Mouse (Mus musculus) lung, postnatal 0 days (tissue): ENCODE results near the gene Dop1b.

Source experiments
- CTCF ChIP-seq: IDR thresholded peaks from 2 replicates; pipeline ENCODE4 v1.5.1; 2016; ENCODE audit warnings: antibody characterized with exemption, mild to moderate bottlenecking
- EP300 ChIP-seq: IDR thresholded peaks from 2 replicates; pipeline ENCODE4 v1.6.1; 2016; ENCODE audit warnings: antibody characterized with exemption, mild to moderate bottlenecking, control low read depth

- peak; percentile 88 for TF ChIP-seq CTCF
- no peak for TF ChIP-seq EP300
Observed at GRCm38 (mm10) chr16:93710924-93711323, 780 bp upstream of the Dop1b start.
